Mouse (Mus musculus) ES-E14 (cell line): ENCODE data around the gene Clca3a1.
"Not testable (repeated sequence)": the region's sequence is repeated elsewhere in the genome, so short reads cannot be mapped to it uniquely, and the experiment has no call there.

Experiments used
- CHD2 ChIP-seq: IDR thresholded peaks from 2 replicates; pipeline ENCODE4 v1.6.1; 2014; ENCODE audit warnings: mild to moderate bottlenecking, low read depth, low read length, inconsistent platforms
- HCFC1 ChIP-seq: IDR thresholded peaks from 2 replicates; pipeline ENCODE4 v1.6.1; 2012; ENCODE audit warnings: low read length, inconsistent platforms, borderline replicate concordance; ENCODE audit not compliant: insufficient read depth
- MAFK ChIP-seq: IDR thresholded peaks from 2 replicates; pipeline ENCODE4 v1.6.1; 2014; ENCODE audit warnings: mild to moderate bottlenecking, low read depth, low read length, inconsistent platforms; ENCODE audit not compliant: insufficient read depth
- ZC3H11A ChIP-seq: IDR thresholded peaks from 2 replicates; pipeline ENCODE4 v1.6.1; 2012; ENCODE audit warnings: low read depth, mild to moderate bottlenecking, inconsistent platforms, low read length, borderline replicate concordance
- ZNF384 ChIP-seq: IDR thresholded peaks from 2 replicates; pipeline ENCODE4 v1.6.1; 2012; ENCODE audit warnings: low read depth, low read length, inconsistent platforms

DNA sequence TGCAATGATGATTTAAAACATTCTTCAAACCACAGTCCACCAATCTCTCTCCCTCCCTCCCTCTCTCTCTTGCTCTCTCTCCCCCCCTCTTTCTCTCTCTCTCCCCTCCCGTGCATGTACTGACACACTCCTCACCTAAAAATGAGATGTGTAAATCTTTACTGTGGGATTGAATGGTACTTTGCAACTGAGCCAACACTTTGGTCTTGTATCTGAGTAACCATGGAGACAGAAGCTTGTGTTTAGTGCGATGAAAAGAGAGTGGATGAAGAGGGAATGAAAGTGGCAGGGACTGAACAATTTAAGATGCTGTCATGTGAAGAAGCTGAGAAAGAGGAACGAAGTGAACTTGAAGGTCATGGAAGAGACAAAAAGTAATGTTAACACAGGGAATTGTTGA lies 13.1 kb downstream of the Clca3a1 start:
- TF ChIP-seq CHD2, MAFK, ZC3H11A, ZNF384, HCFC1: not testable (repeated sequence)
